Mouse (Mus musculus) heart, adult 2 months (tissue): ENCODE data around the gene Maml3.

ENCODE experiments used
- CTCF ChIP-seq: fragments of 200-600 bp; IDR thresholded peaks from 2 replicates; pipeline ENCODE4 v1.8.1; 2022; ENCODE audit warnings: antibody characterized with exemption, mild to moderate bottlenecking, moderate library complexity
- EP300 ChIP-seq: fragments of 200-500 bp; IDR thresholded peaks from 2 replicates; pipeline ENCODE4 v1.6.1; 2011; ENCODE audit warnings: low read depth, low read length, control low read depth; ENCODE audit not compliant: insufficient read depth

- no peak for TF ChIP-seq EP300
- TF ChIP-seq CTCF, result no peak
Observed at GRCm38 (mm10) chr3:51905903-51906302, 199.0 kb downstream of the Maml3 start.
